Mouse (Mus musculus) limb, embryonic 10.5 days (tissue): ENCODE results near the gene Thbd. TPM values are rescaled to one million over a fixed set of nuclear protein-coding genes. Genes with fewer than 3 reads are reported as not detected.

Experiments
- DNase-seq: peaks from one replicate; pipeline ENCODE4 v3.0.0-alpha.2; 2017; ENCODE audit warnings: low spot score
- H3K27ac ChIP-seq: fragments of 300-500 bp; sonication (generic); 2 replicates; pipeline ENCODE4 v1.5.1; 2016; ENCODE audit warnings: mild to moderate bottlenecking
- H3K27me3 ChIP-seq: fragments of 300-500 bp; sonication (generic); 2 replicates; pipeline ENCODE4 v1.6.1; 2016; ENCODE audit warnings: low read depth, mild to moderate bottlenecking; ENCODE audit not compliant: poor library complexity, severe bottlenecking
- H3K36me3 ChIP-seq: fragments of 300-500 bp; sonication (generic); 2 replicates; pipeline ENCODE4 v1.6.1; 2016; ENCODE audit warnings: mild to moderate bottlenecking, moderate library complexity
- H3K4me1 ChIP-seq: fragments of 300-500 bp; sonication (generic); 2 replicates; pipeline ENCODE4 v1.6.1; 2016
- H3K4me3 ChIP-seq: fragments of 300-500 bp; sonication (generic); 2 replicates; pipeline ENCODE4 v1.5.1; 2016; ENCODE audit warnings: mild to moderate bottlenecking, moderate library complexity
- H3K9me3 ChIP-seq: fragments of 300-500 bp; sonication (generic); replicated peaks from 2 replicates; pipeline ENCODE4 v1.6.1; 2016; ENCODE audit warnings: mild to moderate bottlenecking
- WGBS: fragments of 180-500 bp; shearing (Covaris S2); methylation state at CpG from one replicate; pipeline ENCODE4 v1.1.7; 2016; 5-methylcytosine and 5-hydroxymethylcytosine counted together
- polyA plus RNA-seq: library from polyadenylated mRNA; unstranded; fragments of >200 nt; fragmentation: Nextera tagmentation; extraction: Ambion mirVana; gene quantifications from 2 replicates; pipeline ENCODE4 v1.2.1, GENCODE M21; 2016

The Thbd gene
- polyA plus RNA-seq, 1 experiment from 2014 or later = 4.0 TPM

GRCm38 (mm10) chr2:148395131-148396051 is 12.6 kb downstream of the Thbd start, which contains the start of gene Sstr4:
Gene Sstr4, plus strand, starts transcription at chr2:148395344.
- 5% methylated on average over 83 of the region's 83 CpGs for WGBS

DNA sequence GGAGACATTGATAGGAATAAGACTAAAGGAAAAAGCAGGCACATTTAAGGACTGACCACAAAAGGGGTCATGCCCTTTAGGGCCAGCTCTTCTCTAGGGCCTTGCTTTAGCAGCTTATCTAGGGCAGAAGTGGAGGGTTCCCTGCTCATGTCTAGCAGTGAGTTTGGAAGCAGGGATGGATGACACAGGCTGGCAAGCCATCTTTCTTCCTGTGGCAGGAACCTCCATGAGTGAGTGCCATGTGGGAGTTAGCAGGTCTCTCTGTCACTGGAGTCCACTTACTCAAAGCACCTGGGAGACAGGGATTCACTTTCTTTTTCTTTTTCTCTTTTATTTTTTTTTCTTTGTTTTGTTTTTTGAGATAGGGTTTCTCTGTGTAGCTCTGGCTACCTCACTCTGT is 14.1 kb downstream of the Thbd start:
- Histone ChIP-seq H3K27ac (no peak overlapping the region), H3K4me3 (no peak overlapping the region), H3K27me3 (peaks cover 53% of the 10 kb centered on the region), H3K36me3 (no peaks in the 10 kb centered on the region), H3K9me3 (no peaks in the 10 kb centered on the region), H3K4me1 (peaks cover 15% of the 10 kb centered on the region)
- DNase-seq = no peak

More at GRCm38 (mm10) chr2:148395131-148396051, 12.6 kb downstream of the Thbd start, which contains the start of gene Sstr4:
- Histone ChIP-seq H3K36me3 (no peaks in the 10 kb centered on the region), H3K4me1 (peaks cover 15% of the 10 kb centered on the region), H3K9me3 (no peaks in the 10 kb centered on the region), H3K4me3 (peak within 1 kb of the TSS; percentile 63), H3K27me3 (peaks cover 53% of the 10 kb centered on the region), H3K27ac (0 out of 2 replicates have a peak within 1 kb of the TSS, but pooled peaks have one; percentile 26)
- DNase-seq = peak; percentile 68

DNA sequence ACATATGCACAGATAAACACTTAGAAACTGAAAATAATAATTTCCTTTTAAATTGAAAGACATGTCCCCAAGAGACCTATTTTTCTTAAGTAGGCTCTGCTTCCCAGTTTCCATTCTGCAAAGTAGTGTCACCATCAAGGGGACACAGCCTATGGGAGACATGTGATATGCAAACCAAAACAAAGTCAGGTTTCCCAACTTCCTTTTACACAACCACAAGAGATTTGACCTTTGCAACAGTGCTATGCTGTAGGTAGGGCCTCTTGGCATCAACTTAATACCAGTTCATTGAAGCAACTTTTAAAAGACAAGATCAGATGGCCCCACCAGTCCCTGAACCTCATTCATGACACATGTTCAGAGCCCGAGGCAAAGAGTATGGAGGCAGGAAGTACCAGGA is 14.8 kb downstream of the Thbd start:
- H3K27me3 ChIP-seq = peaks cover 50% of the 10 kb centered on the region
- no peak for DNase-seq

DNA sequence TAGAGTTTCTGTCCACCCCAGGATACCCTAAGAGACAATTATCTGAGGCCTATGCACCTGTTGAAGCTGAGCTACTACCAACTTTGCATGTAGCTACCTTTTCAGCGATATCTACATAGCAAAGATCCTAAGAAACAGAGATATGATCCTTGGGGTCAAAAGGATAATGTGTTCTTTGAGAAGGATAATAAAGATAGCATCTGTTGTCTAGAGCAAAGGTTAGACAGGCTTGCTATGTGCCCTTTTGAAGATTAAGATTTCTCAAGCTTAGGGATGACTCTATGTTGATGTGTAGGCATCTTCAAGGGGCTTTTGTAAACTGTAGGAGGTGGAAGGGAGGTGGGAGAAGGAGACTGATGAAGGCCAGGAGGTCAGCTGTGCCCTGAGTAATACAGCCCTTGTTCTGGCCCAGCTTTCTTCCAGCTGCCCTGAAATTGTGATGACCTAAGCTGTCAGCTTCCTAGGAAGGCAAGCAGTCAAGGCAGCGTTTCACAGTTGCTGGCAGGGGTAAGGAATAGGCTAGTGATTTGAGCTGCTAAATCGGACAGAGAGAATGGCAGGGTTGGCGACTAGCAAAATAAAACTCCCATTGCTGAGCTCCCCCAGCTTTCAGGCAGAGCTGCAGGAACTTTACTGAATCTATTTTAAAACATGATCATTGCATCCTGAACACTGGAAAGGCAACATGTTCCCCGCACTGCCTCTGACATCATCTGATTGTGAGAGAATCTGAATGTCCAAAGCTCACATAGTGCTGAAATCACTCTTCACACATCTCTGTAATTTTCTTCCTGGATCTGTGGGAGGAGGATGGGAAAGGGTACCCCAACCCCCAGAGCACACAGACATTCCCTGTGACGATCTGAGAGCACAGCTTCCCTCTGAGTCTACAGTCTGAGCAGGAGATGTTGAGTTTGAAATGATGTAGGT is 20.1 kb downstream of the Thbd start:
- DNase-seq = no peak
- H3K27ac ChIP-seq = no peak overlapping the region
- H3K36me3 ChIP-seq = no peaks in the 10 kb centered on the region
- H3K4me3 ChIP-seq = no peak overlapping the region
- no peaks in the 10 kb centered on the region for H3K9me3 ChIP-seq
- no peaks in the 10 kb centered on the region; the same call in 1 of the 2 replicates for H3K27me3 ChIP-seq
- WGBS = 83% methylated on average over 6 of the region's 6 CpGs
- H3K4me1 ChIP-seq = no peaks in the 10 kb centered on the region

More for the DNA sequence above, 14.8 kb downstream of the Thbd start:
- peaks cover 15% of the 10 kb centered on the region for H3K4me1 ChIP-seq
- no peaks in the 10 kb centered on the region for H3K9me3 ChIP-seq
- no peaks in the 10 kb centered on the region for H3K36me3 ChIP-seq
- 79% methylated on average over 1 of the region's 1 CpGs for WGBS
- no peak overlapping the region for H3K27ac ChIP-seq
- H3K4me3 ChIP-seq = no peak overlapping the region

DNA sequence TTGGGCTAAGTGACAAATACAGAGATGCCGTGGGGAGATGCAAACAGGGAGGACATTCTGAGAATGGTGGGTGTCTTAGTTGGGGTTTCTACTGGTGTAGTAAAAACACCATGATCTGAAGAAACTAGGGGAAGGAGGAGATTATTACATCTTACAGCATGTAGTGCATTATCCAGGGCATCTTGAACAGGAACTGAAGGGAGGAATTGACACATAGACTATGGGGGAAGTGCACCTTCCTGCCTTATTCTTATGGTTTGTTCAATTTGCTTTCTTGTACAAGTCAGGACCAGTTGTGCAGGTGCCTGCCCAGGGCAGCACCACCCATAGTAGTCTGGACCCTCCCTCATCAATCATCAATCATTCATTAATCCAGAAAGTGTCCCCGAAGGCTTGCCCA is 21.1 kb downstream of the Thbd start:
- Histone ChIP-seq H3K27ac (no peak overlapping the region), H3K36me3 (no peaks in the 10 kb centered on the region), H3K9me3 (no peaks in the 10 kb centered on the region), H3K4me3 (no peak overlapping the region), H3K4me1 (no peaks in the 10 kb centered on the region), H3K27me3 (no peaks in the 10 kb centered on the region)
- 91% methylated on average over 2 of the region's 2 CpGs for WGBS
- DNase-seq = no peak

DNA sequence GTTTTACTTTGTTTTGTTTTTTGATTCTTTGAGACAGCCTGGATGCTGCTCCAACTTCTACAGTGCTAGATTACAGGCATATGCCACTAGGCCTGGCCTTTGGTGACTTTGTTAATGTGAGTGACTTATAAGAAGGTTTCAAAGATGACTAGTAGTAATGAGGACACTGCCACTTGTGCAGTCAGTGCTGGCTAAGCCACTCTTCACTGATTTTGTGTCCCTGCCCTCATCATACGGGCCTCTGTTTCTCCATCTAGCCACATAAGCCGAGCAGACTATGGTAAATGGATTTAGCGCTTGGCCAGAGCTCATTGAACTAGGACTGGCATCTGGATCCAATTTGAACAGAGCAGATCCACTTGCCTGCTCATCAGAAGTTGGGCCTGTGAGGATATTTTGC is 21.5 kb downstream of the Thbd start:
- WGBS = 65% methylated on average over 3 of the region's 3 CpGs

DNA sequence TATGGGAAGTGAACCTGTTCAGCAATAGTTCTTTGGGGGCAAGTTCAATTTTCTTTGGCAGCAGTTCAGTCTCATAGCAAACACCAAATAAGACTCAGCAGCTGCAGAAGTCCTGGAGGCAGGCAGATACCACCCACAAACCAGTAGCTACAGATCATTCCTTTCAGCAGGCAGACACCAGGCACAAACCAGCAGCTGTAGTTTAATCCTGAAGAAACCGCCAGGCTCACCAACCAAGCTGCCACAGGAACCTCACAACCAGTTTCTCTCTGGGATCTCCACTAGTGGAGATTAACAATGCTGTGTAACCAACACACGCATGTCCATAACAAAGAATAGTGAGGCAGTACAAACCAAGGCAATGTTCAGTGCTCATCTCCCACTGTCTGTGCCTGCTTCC is 26.9 kb downstream of the Thbd start:
- H3K36me3 ChIP-seq = no peaks in the 10 kb centered on the region
- DNase-seq = no peak
- no peak overlapping the region for H3K4me3 ChIP-seq
- H3K27me3 ChIP-seq = no peaks in the 10 kb centered on the region
- no peaks in the 10 kb centered on the region for H3K9me3 ChIP-seq
- WGBS = 86% methylated on average over 2 of the region's 2 CpGs
- H3K27ac ChIP-seq = no peak overlapping the region
- no peaks in the 10 kb centered on the region for H3K4me1 ChIP-seq

More for the DNA sequence above, 21.5 kb downstream of the Thbd start:
- DNase-seq = no peak
- no peaks in the 10 kb centered on the region for H3K36me3 ChIP-seq
- no peaks in the 10 kb centered on the region for H3K4me1 ChIP-seq
- no peak overlapping the region for H3K27ac ChIP-seq
- H3K4me3 ChIP-seq = no peak overlapping the region
- H3K27me3 ChIP-seq = no peaks in the 10 kb centered on the region
- H3K9me3 ChIP-seq = no peaks in the 10 kb centered on the region

GRCm38 (mm10) chr2:148379899-148380413 is 28.0 kb downstream of the Thbd start:
- DNase-seq = no peak
- H3K27me3 ChIP-seq = no peaks in the 10 kb centered on the region
- no peak overlapping the region for H3K4me3 ChIP-seq
- H3K27ac ChIP-seq = no peak overlapping the region
- 89% methylated on average over 1 of the region's 1 CpGs for WGBS
- no peaks in the 10 kb centered on the region for H3K4me1 ChIP-seq
- no peaks in the 10 kb centered on the region for H3K9me3 ChIP-seq
- no peaks in the 10 kb centered on the region for H3K36me3 ChIP-seq

DNA sequence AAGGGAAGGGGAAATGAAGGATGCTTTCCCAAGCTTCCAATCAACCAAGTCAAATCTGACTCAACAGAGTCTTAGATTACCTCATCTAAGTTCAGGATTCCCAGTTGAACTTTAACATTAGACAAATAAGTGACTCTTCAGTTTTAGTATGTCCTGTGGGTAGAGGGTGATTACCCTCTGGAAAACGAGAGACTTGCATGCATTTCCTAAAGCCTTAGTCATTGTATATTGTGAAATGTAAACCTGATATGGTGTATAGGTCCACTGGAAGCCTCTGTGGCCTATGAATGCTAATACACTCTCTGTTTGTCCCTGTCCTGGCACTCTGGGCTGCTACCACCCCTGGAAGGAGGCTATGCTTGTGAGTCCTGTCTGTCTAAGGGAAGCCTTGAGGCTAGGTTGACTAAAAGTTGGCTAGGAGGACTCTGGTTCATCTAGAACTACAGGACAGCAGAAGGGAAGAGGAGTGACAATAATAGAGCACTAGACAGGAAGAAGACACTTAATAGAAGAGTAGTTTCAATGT is 29.1 kb downstream of the Thbd start:
- Histone ChIP-seq H3K27ac (no peak overlapping the region), H3K9me3 (no peaks in the 10 kb centered on the region), H3K36me3 (no peaks in the 10 kb centered on the region), H3K4me3 (no peak overlapping the region), H3K27me3 (no peaks in the 10 kb centered on the region), H3K4me1 (no peaks in the 10 kb centered on the region)
- DNase-seq = no peak
- WGBS = 93% methylated on average over 1 of the region's 1 CpGs

DNA sequence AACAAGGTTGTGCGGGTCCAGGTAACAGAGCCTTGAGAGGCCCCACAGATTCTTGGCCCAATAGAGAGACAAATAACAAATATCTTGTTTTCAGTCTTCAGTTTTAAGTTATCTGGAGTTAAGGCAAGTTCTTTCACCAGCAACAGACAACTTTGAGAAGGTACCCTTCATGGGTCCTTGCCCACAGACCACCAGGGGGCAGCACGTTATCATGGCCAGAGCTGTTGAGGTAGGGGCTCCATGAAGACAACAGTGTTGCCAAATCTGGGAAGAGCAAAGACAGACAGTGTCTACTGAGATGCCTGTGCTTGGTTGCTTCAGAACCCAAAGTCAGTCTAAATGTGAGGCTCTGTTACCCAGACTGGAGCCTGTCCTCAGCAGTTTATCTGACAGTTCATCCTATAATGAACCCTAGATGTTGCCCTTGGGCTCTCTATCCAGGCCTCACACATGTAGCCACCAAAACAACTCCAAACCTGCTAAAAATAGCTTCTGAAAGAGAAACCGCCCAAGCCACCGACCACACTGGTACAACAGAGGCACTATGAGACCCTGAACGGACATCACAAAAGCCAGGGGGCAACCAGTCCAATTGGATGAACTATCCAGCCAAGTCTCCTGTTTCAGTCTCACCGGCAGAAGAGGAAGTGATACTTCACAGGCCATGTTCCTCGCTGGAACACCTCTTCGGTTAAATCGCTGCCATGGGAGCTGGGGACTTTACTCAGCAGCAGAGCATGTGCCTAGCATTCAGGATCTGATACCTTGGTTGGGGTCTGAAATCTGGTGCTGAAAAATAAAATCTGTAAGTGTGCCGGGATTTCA is 32.5 kb downstream of the Thbd start:
- Histone ChIP-seq H3K27ac (no peak overlapping the region), H3K9me3 (no peaks in the 10 kb centered on the region), H3K27me3 (no peaks in the 10 kb centered on the region), H3K4me1 (no peaks in the 10 kb centered on the region), H3K4me3 (no peak overlapping the region), H3K36me3 (no peaks in the 10 kb centered on the region)
- 74% methylated on average over 10 of the region's 10 CpGs for WGBS
- DNase-seq = peak; percentile 72

- Histone ChIP-seq H3K36me3 (no peaks in the 10 kb centered on the region), H3K4me1 (no peaks in the 10 kb centered on the region), H3K9me3 (no peaks in the 10 kb centered on the region), H3K4me3 (no peak overlapping the region), H3K27me3 (no peaks in the 10 kb centered on the region), H3K27ac (no peak overlapping the region)
- no peak for DNase-seq
- WGBS = 68% methylated on average over 2 of the region's 2 CpGs
Measured at GRCm38 (mm10) chr2:148373602-148374071, 34.4 kb downstream of the Thbd start.
